Mouse (Mus musculus): ENCODE measurements around the gene Igf1. TPM values are rescaled to one million over a fixed set of nuclear protein-coding genes. Genes with fewer than 3 reads are reported as not detected.

Igf1 gene
- polyA plus RNA-seq, 1 experiment from 2014 or later = 1,006 TPM

DNA sequence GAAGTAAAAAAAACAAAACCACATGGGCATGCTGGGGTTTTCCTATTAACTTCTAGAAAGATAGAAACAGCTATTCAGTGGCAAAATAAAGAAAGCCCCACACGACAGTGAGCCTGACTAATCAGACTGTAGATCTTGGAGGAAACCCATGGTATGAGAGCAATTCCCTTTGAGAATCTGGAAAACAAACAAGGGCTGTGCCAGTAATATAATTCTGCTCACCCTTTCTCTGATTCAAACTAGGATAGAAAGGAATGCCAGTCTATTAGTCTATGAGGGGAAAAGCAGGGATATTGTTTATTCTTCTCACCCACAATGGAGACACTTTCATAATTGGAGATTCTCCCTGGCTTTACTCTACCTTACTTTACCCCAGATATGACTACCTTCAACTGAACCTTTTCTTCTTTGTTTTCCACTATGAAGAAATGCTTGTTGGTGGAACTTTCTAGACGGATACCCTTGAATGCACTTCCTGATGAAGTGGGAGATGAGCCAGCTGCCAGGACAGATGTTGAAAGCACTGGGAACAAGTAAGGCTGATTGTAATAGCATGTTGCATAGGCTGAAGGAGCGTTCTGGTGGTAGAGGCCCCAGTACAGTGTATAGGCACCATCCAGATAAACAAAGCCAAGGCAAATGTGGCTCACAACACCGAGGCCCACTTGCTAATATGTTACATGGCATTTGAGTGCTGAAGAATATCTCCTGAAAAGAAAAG lies 116.0 kb downstream of the Igf1 start:
- 83% methylated on average over 4 of the region's 4 CpGs for WGBS (ENCODE audit: missing documents)
- no peaks in the 10 kb centered on the region for H3K79me2 ChIP-seq (ENCODE audit: inconsistent target)
- no peak overlapping the region for H3K27ac ChIP-seq
- H3K4me3 ChIP-seq (ENCODE audit: inconsistent target) = no peak overlapping the region
- H3K36me3 ChIP-seq (ENCODE audit: inconsistent target) = no peaks in the 10 kb centered on the region

- H3K27ac ChIP-seq = no peak overlapping the region
- WGBS (ENCODE audit: missing documents) = 99% methylated on average over 5 of the region's 5 CpGs
- no peaks in the 10 kb centered on the region for H3K36me3 ChIP-seq (ENCODE audit: inconsistent target)
- H3K4me3 ChIP-seq (ENCODE audit: inconsistent target) = no peak overlapping the region
- no peaks in the 10 kb centered on the region for H3K79me2 ChIP-seq (ENCODE audit: inconsistent target)
Observed at GRCm38 (mm10) chr10:87985375-87985774, 127.3 kb downstream of the Igf1 start.

DNA sequence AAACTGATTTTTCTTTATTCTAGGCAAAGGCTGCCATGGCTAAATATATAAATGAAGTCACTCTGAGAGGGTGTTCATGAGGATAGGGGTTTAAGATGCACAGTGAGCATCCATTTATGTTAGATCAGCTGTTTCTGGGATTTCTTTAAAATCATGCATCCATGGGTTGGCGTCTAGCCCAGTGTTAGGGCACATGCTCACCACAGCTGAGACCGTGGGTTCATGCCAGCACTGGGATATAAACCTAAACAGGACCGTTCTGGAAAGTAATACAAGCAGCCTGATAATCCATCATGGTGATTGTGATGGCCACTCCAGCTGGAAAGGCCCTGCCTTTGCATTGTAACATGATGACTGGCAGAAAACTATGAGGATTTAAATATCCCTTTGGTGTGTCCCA lies 128.1 kb downstream of the Igf1 start:
- no peaks in the 10 kb centered on the region for H3K79me2 ChIP-seq (ENCODE audit: inconsistent target)
- 88% methylated on average over 3 of the region's 3 CpGs for WGBS (ENCODE audit: missing documents)
- no peak overlapping the region for H3K27ac ChIP-seq
- no peaks in the 10 kb centered on the region for H3K36me3 ChIP-seq (ENCODE audit: inconsistent target)
- no peak overlapping the region for H3K4me3 ChIP-seq (ENCODE audit: inconsistent target)

Other genes starting within 250 kb of the Igf1 start
- not detected in 3 replicates for gene Pmch, start 232.8 kb downstream of the Igf1 start, polyA plus RNA-seq (2018)

Data from macrophage (primary cell).